Mouse (Mus musculus) adrenal gland, adult 8-10 months (tissue): ENCODE measurements at regions not wholly inside any gene's neighbourhood (a gene's known extent, or its start where the extent isn't known, plus 50 kb on each side); places are given as distances from the start of the nearest gene placed in this dataset.

Source experiments
- DNase-seq: peaks from one replicate; pipeline ENCODE4 v3.0.0; 2022

DNA sequence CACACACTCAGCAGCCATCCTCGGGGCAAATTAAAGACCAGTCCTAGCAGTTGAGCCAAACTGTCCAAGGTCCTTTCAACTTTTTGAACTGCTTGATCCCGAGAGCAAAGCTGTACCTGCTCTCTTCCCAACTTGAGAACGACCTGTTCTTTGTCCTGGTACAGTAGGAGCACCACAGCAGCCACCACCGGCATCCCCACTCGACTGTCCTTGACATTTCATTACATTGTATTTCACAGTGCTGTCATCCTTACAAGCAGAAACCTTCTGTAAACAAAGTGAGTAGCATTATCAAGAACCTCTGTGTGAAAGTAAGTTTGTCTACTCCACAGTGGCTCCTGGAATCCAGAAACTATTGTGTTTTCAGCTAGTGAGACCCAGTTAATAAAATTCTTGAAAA is 240.2 kb upstream of the Zfp462 start:
- DNase-seq: peak; percentile 14

DNA sequence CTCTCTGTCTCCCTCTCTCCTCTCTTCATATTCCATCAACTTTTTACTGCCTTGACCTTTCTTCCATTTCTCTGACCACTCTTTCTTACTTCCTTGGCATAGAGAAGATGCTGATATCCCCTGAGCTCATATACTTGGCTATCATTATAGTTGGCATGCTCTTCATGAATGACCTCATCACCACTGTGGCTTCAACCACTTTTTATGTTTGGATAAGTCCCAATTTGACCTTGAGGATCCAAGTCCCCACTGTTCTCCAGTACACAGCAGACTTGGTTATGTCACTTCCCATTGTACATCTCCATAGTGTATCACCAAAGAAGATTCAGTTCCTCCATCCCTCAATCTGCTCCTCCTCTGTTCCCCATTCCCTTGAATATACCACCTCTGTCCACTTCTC is 235.1 kb upstream of the Zfp462 start:
- DNase-seq: no peak

DNA sequence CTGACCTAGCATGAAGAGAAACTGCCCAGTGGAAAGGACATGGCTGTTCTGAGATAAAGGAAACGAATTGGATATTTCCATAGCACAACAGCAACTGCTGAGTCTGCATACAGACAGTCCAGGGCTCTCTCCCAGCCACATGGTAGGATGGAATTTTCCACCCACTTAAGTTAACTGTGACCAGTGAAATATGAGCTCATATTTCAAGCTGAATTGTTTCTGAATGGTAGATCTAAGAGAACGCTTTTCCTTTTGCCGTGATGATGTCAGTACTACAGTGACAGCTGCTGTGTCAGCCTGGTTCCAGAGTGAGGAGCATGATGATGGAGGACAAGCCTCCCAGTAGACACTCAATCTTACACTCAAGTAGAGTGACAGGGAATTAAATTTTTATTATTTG is 231.9 kb upstream of the Zfp462 start:
- peak; percentile 4 for DNase-seq

DNA sequence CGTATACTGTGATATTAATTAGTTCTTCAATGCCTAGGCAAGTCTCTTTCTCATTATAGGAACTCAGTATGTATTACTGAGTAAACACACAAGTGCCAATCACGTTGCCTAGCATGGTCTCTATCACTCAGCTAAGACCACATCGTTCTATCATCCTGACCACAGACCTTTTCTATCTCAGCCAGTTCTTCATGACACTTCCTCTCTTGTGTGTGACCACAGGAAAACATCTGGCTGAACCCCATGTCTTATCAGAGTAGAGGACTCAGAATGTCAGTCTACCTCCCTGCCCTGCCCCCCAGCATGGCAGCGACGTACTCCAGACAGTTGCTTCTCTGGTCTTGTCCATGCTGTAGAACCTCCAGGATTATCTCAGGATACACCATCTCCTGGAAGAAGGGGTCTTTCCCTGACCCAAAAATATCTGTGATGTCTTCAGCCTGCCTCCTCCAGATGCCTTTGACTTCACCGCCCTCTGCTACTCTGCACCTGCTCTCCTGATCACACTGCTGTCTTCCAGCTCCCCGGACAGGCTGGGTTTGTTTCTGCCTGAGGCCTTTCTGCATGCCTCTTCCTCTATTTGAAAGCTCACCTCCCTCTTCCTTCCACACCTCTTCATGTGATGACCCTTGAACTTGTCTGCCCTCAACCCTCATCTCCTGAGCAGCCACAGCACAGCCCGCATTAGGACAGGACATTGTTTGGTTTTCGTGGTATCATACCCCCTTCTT is 230.1 kb upstream of the Zfp462 start:
- no peak for DNase-seq

DNA sequence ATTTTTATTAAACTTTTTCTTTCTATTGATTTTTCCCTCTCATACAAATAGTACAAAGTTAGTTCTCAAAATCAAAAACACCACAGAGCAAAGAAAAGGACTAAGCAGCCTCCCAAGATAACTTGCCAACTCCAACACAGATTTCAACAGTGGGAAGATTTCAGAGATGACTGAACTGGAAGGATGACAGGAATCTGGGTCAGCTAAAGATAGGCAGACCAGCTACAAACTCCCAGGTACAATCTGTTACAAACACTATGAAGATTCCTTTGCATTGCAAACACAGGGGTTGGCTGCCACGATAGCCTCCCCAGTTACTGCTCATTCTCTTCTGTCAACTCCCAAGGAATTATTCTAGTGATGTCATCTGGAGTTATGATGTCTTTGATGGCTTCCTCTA is 226.8 kb upstream of the Zfp462 start:
- DNase-seq: no peak

DNA sequence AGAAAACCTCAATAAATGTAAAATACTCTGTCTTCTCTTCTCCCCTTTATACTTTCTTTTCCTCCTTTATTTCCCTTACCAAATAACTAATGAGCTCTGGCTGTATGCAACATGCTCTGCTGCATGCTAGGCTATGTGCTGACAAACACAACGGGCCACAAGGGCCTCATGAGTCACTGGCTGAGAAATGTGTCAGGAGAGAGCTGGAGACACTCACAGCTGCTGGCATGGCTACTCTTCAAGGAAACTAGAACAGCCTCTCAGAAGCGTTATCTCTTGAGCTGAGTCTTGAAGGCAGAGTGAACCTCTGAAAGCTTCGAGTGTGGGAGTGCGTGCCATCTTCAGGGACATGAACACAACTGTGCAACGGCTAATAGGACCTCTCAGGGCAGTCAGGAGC is 205.8 kb upstream of the Zfp462 start:
- peak; percentile 10 for DNase-seq

DNA sequence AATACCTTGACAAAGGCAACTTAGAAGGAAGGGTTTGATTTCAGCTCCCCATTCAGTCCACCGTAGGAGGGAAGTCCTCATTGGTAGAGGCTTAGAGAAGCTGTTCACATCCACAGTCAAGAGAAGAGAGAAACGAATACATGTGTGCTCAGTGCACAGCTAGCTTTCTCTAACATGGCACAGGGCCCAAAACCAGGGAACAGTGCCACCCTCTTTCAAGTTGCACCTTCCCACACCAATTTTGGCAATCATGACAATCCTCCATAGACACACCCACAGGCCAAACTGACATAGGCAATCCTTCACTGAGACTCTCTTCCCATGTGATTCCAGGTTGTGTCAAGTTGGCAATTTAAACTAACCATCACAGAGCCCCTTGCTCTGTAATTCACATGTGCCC is 193.4 kb upstream of the Zfp462 start:
- DNase-seq: no peak

DNA sequence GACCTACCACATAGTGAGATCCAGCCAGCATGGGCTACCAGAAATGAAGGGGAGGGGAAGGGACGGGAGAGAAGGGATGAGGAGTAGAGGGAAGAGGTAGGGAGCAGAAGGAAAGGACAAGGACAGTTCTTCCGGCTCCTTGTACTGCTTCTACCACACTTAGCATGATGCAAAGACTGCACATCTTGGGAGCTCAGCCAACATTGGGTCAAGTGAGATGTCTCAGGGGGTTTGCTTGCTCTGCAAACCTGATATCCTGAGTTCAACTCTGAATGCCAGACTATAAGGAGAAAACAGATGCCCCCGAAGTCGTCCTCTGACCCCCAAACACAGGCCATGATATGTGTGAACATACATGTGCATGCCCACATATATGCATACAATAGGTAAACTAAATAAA is 188.4 kb upstream of the Zfp462 start:
- DNase-seq: no peak

DNA sequence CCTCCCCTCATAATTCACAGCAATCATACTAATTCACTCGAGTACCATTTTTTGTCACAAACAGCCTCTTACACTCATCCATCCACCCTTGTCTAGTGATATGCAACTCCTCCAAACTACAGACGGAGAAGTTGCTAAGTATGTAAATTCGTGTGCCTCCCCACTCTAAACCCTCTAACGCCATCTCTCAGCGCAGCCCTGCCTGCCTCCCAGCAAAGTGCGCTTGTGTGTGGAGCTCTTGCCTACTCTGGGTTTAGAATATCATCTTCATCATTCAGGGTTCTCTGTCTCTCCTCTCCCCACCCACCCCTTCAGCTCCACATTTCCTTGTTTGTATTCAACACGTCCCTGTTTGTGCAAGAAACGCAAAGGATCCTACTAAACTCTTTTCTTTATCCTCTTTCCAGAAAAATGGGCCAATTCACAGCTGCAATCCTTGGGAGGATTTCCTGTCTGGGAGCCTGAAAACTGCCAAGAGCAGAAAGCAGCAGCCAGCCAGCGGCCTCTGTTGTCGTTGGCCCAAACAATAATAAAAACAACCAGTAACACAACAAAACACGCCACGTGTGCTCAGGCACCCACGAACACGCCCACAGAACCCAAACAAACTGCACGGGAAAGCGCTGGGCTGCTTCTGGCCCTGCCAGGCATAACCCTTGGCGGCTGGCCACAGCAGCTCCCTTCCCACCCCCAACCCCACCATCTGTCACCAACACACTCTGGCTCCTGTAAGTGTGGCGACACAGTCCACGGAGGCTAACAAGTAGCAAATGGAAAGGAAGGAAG is 186.9 kb upstream of the Zfp462 start:
- peak; percentile 10 for DNase-seq

DNA sequence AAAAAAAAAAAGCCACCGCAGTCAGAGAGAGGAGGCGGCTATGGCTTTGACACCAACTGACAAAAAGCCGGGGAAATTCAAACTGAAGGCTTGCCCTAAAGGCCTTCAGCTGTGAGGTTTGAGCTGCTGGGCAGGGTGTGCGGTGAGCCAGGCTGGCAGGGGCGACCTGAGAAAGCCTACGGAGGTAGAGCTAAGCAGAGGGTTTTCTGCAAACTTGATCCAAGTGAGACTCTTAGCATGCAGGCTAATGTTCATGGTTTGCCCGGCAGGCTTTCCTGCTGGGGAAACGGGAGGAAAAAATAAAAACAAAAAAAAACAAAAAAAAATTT is 186.4 kb upstream of the Zfp462 start:
- DNase-seq: no peak

DNA sequence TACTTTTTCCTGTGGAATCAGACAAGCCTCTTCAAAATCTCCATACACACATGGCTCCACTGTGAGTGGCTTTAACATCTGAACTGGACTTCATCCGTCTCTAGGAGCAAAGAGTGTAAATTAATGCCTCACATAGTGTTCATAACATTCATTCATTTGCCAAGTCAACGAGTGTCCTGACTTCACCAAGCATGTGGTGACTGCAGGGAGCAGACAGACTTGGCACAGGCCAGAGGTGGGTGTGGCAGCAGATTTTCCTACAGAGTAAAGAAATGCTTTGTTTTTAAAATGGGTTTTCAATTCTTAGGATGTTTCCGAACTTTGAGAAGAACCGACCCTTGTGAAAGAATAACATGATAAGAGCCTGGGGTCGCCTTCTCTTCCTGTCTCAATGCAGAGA is 183.6 kb upstream of the Zfp462 start:
- DNase-seq: no peak

DNA sequence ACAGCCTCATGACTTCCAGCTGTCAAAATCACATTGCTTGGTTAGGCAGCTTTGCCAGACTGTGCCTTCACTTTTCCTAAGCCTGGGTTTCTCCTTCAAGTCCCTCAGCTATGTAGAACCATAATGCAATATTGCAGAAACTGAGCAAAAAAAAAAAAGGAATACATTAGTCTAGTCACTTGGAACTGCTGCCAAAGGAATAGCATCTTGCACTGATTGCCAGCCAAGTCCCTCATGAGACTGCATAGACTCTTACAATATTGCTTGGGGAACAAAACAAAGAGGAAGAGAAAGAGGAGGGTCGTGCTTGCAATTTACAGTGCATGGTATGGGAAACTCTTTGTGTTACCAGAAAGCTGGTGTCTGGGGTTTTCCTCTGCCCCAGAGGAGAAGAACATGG is 179.8 kb upstream of the Zfp462 start:
- no peak for DNase-seq

DNA sequence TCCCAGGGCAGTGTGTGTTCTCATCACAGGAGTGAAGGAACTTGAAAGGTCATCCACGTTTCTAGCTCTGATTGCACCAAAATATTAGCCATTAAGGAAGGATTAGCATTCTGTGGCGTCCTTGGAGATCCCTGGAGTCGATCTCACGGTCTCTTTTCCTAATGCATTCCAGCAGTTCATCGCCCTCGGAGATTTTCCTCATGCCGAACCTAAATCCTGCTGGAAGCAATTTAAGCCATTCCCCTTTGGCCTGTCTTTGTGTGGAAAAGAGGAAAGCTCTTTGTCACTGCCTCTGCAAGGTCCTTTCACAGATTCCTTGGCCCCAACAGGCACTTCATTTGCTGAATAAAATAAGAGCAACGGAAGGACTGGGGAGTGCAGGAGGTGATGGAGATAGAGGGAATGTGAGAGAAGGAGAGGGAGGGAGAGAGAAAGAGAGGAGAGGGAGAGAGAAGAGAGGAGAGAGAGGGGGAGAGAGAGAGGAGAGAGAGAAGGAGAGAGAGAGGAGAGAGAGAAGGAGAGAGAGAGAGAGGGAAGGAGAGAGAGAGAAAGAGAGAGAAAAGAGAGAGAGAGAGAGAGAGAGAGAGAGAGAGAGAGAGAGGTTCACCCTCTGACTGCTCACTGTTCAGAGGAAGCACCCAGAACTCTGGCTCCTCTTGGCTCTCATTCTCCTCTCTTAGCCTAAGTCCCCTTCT is 177.2 kb upstream of the Zfp462 start:
- DNase-seq: no peak

DNA sequence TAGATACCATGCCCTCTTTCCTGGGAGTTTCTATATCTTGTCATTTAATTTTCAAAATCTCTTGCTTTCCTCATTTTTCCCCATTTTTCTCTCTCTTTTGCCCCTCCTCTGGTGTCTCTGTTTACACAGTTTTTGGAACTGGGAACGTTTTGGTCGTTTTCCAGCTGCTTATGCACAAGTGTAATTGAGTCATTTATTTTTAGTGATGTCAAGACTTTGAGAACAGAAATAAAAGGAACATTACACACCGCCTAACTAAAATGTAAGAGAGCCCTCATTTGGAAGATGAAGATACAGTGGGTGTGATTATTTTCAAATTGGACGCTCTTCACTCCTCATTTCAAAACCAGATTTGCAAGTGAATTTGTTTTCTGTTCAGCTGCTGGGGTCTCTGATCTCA is 176.0 kb upstream of the Zfp462 start:
- no peak for DNase-seq

DNA sequence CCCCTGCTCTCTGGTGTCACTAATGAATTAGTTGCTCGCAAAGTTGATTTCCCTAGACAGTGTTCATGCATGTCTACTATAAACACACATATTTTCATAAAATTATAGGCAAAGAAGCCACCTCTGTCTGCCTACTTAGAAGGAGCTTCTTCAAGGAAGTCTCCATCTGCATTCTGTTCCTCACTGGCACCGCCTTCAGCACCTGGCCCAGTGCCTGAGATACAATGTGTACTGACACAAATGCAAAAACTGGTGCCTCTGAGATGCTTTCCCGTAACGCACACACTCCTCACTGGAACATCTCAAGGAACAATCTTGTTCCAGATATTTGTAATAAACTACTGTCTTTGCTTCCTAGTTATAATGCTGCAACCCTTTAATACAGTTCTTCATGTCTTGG is 170.8 kb upstream of the Zfp462 start:
- no peak for DNase-seq

DNA sequence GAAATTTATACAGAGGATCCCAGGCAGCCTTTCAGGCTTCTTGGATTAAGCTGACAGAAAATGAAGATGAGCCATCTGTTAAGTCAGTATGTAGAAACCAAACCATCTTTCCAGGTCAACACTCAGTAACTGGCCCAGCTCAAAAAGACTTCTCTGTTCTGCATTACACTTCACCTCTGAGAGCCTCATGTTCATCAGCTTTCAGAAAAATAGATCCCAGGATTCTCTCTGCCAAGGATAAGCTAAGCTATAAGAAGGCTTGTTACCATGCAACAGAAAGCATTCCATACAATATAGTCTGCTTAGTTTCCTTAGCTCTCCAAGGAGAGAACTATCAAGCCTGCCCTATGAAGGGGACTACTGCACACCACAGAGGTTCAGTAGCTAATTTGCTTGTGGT is 170.1 kb upstream of the Zfp462 start:
- no peak for DNase-seq

DNA sequence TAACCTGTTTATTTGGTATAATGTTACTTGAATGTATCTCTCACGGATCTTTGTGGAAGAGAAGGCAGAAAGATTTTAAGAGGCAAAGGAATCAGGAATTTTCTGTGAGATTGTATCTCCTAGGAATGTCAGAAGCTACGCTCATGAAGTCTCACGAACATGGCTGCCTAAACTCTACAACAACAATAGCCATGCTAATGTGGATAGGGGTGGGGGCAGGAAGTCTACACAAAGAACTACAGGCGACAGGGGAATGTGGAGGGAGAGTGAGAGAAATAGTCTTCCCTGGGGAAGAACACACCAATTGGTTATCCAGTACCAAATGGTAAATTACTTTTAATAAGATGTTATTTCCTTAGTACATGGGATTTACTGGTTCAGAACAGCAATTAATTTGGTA is 164.3 kb upstream of the Zfp462 start:
- DNase-seq: no peak

DNA sequence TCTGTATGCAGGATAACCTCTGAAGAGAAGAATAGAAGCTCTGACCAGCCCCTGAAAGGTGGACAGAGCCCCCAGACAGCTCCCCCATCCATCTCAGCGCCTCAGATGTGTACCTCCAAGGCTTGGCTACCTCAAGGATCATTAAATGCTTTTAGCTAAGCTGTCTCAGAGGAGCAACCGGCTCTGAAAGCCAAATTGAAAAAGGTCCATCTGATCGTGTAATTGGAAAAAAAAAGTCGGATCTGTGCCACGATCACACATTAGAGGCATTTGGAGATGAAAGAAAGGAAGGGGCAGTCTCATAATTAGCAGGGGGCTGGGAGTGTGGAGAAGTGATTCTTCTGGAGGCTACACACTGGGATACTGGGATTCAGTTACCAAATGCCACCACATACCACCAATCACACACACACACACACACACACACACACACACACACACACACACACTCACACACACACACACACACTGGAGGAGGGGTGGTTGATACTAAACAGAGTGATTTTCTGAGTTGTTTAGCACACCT is 153.6 kb upstream of the Zfp462 start:
- DNase-seq: no peak

DNA sequence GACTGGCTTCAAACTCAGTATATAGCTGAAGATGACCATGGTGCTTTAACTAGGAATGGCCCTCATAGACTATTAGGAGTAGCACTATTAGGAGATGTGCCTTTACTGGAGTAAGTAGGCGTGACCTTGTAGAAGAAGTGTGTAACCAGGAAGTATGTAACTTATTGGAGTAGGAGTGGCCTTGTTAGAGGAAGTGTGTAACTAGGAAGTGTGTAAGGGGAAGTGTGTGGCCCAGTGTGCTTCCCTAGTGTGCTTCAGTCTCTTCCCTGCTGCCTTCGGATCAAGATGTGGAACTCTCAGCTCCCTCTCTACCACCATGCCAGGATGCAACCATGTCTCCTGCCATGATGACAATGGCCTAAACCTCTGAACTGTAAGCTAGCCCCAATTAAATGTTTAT is 151.0 kb upstream of the Zfp462 start:
- DNase-seq: no peak

DNA sequence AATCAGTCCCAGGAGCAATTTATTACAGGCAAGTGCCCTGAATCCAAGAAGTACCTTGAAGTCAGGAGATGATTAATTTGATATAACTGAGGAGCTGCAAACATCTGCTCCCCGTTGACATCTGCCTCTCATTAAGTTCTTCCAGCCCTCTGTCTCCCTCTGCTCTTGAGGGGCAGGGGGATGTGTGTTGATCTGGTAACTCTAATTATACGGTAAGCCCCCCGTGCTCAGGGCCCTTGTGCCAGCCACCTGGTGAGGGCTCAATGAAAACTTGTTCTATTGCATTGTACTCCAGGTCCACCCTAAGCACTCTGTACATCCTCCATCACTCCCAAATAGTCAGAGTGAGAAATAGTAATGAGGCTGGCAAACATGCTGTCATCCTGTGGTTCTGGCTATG is 149.6 kb upstream of the Zfp462 start:
- no peak for DNase-seq

DNA sequence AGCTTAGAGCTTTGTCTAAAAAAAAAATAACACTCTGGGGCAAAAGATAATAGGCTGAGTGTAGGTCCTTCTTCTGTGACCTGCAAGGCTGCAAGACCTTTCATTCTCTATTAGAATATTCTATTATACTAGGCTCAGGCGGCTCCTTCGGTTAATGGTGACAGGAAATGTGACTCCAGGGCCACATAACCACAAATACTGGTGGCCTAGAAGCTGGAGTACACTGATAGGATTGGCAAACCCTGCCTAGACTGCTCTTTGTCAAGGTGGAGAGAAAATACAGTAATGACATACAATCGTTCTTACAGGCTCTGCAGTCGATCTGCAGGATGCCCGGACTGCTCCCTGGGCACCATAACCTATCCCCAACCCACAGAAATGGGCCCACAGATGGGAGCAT is 146.3 kb upstream of the Zfp462 start:
- no peak for DNase-seq

DNA sequence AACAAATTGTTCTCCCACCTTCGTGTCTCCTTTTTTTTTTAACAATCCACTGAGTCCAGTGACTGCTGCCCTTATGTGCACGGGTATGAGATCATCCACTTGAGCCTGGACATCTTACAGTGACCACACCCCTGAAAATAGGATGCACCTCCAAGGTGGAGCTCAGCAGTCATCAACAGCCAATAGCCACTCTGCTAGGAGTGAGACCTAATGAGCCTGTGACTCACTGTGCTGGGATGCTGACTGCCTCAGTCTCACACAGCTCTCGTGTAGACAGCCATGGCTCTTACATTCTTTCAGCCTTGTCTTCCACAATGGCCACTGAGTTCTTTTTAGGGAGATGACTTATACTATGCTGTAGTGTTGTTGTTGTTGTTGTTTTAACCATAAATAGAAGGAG is 133.7 kb upstream of the Zfp462 start:
- DNase-seq: no peak

DNA sequence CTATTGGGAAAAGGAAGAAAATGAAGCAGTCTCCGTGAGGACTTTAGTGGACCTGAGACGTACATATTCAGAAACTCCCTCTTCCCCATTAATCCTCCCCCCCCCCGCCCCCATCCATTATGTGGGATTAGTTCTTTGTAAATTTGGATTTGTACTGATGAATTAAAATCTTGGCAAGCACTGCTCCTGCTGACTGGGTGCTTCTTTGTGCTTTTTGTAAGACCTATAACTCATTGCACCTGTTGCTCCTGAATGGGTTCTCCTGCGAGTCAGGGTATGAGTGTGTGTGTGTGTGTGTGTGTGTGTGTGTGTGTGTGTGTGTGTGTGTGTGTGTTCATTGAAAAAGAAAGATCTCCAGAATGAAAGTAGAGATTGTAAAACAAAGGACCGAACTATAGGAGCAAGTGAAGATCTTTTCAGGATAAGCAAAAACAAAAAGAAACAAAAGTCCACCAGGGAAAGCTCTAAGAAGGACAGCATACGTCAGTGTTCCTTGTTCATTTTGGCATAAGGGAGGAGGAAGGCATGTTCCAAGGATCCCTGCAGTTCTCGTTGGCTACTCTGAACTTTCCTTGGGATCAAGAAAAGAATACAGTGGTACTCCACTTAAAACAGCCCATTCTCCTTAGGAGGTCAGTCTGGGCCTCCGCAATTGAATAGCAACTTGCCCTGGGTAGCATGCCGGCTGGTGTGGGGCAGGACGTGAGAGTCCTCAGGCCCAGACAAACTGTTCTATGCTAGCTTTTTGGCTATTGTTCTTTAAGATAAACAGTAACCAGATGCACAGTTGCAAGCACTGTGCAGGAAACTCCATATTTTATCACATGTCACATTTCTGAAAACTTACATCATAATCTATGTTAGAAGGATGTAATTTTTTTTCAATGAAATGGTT is 131.9 kb upstream of the Zfp462 start:
- no peak for DNase-seq
